Mouse (Mus musculus) cortical plate, adult 2 months (tissue): Measurements from ENCODE around the gene Ube2l6.

Experiments used
- CTCF ChIP-seq: fragments of 200-500 bp; IDR thresholded peaks from 2 replicates; pipeline ENCODE4 v1.5.1; 2011; ENCODE audit warnings: mild to moderate bottlenecking, control low read depth, low read length; ENCODE audit not compliant: insufficient read depth; ENCODE audit errors: extremely low read depth
- POLR2A ChIP-seq: fragments of 200-500 bp; IDR thresholded peaks from 2 replicates; pipeline ENCODE4 v1.6.1; 2011; ENCODE audit warnings: mild to moderate bottlenecking, low read length, control low read depth; ENCODE audit not compliant: insufficient read depth; ENCODE audit errors: extremely low read depth

DNA sequence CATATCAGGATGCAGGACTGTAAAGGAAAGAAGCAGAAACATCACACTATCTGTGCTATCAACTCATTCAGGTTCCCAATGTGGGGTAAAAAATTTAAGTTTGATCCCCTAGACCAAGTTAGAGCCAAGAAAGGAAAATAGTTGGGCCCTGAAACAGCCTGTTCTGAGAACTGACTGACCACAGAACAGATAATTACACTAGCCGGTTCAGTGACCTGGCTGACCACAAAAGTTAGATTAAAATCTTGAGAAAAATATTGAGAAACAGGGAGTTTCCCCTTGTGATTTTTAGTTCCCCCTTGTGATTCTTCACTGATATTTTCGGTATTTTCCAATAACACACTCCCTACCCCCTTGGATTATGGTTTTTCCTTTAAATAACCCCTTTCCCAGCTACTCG lies 4.8 kb upstream of the Ube2l6 start:
- TF ChIP-seq CTCF (no peak), POLR2A (no peak)
